Mouse (Mus musculus): Measurements from ENCODE around the gene Slc6a15.

Slc6a15 gene

DNA sequence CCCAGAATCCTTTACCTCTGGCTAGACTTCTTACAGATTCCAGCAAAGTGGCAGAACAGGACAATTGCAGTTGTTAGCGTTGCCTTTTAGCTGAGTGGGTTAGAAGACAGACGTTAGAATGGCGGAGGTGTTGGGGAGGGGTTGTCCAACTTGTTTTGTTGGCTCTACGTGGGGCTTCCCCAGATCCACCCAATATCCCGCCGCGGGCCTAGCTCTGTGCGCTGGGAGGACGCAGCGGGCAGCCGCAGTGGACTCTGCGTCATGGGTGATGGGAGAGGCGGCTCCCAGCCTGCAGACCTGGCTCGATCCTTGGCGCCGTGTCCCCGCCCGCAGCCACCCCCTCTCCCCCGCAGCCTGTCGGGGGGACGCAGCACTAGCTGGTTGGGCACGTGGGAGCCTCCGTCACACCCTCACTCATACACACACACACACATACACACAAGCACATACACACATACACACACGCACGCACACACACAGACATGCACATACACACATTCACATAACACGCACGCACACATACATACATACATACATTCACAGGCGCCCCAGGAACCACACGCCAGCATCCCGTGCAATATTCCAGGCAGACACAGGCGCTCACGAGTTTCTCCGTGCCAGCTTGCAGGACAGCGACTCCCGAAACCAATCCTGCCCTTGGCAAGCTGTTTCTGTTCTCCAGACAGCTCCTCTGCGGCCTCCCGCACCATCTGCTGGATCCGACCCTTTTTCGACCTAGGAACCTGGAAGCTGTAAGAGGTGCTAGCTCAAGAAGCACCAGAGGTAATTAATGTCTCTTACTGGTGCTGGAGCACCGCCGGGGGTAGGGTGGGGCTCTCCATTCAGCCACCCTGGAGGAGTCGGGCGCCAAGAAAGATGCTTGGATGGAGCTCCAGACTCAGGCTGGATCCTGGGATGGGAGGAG is at the start of gene Slc6a15:
Slc6a15 (plus strand) TSS at position 413 of the 925 bp plus-strand sequence.
- peak; percentile 46 for DNase-seq (ENCODE audit: low read depth, low spot score)

- DNase-seq (ENCODE audit: low read depth, low spot score) = no peak
Observed at GRCm38 (mm10) chr10:103321941-103322340, 45.6 kb upstream of the Slc6a15 start.

DNA sequence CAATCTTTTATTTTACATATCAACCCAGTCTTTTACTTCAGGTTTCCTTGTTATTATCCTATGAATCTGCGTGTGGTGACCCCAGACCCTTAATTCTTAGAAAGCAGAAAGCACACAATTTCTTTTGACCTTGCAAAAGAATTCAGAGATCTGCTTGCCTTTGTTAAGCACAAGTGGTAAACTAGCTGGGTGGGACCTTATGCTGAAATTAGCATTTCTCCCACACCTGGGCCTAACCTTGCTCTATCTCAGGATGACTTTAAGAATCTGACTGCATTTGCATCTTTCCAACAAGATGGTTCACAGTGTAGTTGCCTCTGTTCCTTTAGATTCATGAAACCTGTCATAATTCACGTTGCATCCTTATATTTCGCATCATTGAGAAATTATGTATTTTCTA is 44.2 kb upstream of the Slc6a15 start:
- no peak for DNase-seq (ENCODE audit: low read depth, low spot score)

DNA sequence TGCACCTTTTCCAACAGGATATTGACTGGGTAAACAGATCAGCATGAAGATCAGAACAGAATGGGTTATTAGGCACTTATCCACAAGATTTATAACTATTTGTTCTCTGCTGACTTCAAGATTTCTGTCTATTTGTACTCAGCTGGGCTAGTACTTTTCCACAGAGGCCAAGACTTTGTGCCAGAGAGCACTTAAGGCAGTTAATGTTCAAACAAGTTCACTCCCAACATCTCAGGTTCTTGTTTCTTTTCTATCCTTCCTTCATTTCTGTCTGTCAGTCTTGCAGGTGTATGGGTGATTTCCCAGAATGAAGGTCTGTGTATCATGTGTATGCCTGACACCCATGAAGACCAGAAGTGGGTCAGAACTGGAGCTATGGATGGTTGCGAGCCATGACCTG is 33.3 kb upstream of the Slc6a15 start:
- no peak for DNase-seq (ENCODE audit: low read depth, low spot score)

DNA sequence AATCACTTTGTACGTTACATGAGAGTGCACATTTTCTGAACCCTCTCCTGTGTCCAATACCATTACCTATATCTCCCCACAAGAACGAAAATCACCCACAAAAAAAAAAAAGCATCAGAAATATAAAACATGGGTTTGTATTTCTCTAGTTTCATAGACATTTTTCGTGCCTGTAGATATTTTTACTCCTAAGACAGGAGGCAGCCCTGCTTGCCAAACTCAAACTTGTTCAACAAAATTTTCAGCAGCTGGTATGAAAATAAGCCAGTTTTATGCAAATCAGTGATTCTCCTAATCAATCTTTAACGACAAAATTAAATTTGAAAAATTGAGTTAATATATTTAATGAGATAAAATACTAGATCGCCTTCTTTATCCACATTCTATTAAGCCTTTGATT is 27.7 kb upstream of the Slc6a15 start:
- peak; percentile 10 for DNase-seq (ENCODE audit: low read depth, low spot score)

- DNase-seq (ENCODE audit: low read depth, low spot score) = no peak
Observed at GRCm38 (mm10) chr10:103346797-103347196, 20.8 kb upstream of the Slc6a15 start.

DNA sequence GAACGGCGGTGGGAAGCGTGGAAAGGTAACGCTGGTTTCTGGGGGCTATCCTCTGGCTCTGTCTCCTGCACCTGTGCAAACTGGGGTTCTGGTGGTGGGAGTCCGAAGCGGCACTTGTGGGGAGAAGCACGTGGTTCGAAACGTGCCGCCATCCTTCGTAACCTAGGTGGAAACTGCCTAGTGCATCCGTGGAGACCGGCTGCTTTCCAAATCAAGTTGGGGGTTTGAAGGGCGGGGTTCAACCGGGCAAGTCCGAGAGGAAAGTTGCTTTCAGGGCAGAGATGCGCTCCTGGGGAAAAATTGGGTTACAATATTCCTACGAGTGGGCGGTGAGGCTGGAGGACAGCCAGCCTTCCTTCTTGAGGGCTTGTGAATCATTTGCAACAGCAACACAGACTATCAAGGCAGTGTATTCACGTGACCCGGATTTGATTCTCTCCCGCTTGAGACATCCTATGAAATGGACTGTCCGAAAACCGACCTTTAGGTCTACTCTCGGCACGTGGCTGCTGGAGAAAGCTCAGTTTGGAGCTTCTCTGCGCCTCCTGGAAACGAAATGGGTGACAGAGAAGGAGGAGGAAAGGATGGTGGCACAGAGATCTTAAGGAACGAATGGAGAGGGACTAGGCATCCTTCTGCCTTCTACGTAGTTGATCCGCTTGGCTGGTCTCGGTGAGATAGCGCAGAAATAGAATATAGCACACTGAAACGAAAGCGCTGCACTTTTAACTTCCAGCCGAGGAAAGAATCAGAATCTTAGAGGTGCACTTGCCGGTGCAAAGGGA is 905 bp downstream of the Slc6a15 start:
- peak; percentile 10 for DNase-seq (ENCODE audit: low read depth, low spot score)

- peak; percentile 37 for DNase-seq (ENCODE audit: low read depth, low spot score)
Observed at GRCm38 (mm10) chr10:103369081-103369420, 1.5 kb downstream of the Slc6a15 start.

DNA sequence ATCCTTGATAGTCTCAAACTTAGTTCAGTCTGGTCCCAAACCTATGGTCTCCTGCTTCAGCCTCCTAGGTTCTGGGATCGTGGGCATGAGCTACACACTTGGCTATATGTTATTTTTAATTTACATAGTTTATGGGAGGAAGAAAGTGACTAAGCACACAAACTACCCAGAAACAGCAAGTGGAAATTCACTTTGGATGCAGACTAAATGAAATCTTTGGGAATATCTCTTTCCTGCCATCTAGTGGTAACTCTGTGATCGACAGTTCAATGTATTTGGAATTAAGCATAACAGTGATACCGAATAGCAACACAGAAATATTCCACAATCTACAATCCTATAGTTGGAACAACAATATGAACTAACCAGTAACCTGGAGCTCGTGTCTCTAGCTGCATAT is 34.6 kb downstream of the Slc6a15 start:
- DNase-seq (ENCODE audit: low read depth, low spot score) = peak; percentile 39

GRCm38 (mm10) chr10:103427717-103428116 is 60.1 kb downstream of the Slc6a15 start:
- DNase-seq (ENCODE audit: low read depth, low spot score) = no peak

- DNase-seq (ENCODE audit: low read depth, low spot score) = no peak
Observed at GRCm38 (mm10) chr10:103442588-103442987, 75.0 kb downstream of the Slc6a15 start.

- DNase-seq (ENCODE audit: low read depth, low spot score) = peak; percentile 45
Observed at GRCm38 (mm10) chr10:103443070-103443469, 75.5 kb downstream of the Slc6a15 start.

GRCm38 (mm10) chr10:103448340-103448739 is 80.8 kb downstream of the Slc6a15 start:
- DNase-seq (ENCODE audit: low read depth, low spot score) = no peak

DNA sequence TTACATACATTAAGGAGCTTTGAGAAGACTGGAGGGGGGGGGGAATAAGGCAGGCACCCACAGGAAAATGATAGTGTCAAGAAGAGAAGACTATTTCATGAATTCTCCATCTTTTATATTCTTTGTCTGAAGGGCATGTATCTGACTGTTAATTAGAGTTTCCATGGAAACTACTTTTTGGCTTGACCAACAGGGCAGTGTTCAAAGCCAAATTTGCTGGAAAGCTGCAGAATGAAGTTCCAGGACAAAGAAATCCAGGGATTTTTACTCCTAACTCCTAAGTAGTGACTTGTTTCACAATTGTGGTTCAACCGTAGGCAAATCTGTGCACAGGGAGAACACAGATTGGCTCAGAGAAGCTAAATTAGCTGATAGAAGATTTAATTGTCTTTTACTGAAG is 90.3 kb downstream of the Slc6a15 start:
- peak; percentile 28 for DNase-seq (ENCODE audit: low read depth, low spot score)

All from brain, embryonic 18.5 days (tissue).